In the genomic region with DNA sequence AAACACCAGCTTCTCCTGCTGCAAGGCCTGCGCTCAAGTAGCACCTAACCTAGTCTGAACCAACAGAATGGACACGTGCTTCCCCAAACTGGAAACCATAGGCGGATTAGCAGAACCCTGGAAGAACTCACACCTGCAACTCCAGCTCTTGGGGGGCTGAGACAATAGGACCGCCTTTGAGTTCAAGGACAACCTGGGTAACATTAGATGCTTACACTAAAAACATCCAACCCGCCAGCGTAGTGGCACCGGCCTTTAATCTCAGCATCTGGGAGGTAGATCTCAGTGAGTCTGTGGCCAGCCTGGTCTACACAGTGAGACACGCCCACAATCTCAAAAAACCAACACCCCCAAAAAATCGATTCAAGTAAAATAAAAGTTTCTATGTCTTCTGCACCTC, we compare ENCODE assay signal across 10 mouse cellular contexts. TPM values are rescaled to one million over a fixed set of nuclear protein-coding genes. Genes with fewer than 3 reads are reported as not detected.
DNase-seq lines count a peak whose midpoint lies in the region; ATAC-seq and TF ChIP-seq lines count a peak whose summit lies in the region.
"Had no signal": no experiment of that assay in that cellular context is flagged by ENCODE, and none has a peak within 500 bp of the region (broad histone marks: within the 10 kb centered on the region; RNA-seq: fewer than 3 reads in every experiment).

No protein-coding gene starts in this region.

- H3K4me2 ChIP-seq in heart, embryonic 16.5 days (ENCODE audit: low read depth, low read length): peak overlapping the region; percentile 96
- peak overlapping the region; percentile 80 for H3K4me2 ChIP-seq in midbrain, embryonic 12.5 days (replicated peaks)

- peaks cover 12% of the 10 kb centered on the region for H3K4me1 ChIP-seq in heart, embryonic 16.5 days (ENCODE audit: control insufficient read depth, insufficient read depth, low read length)
- H3K4me1 ChIP-seq in G1E (ENCODE audit: insufficient read depth, low read depth, low read length): peaks cover 43% of the 10 kb centered on the region
- H3K4me1 ChIP-seq in hindbrain, embryonic 10.5 days (replicated peaks): peaks cover 29% of the 10 kb centered on the region
- peaks cover 19% of the 10 kb centered on the region for H3K4me1 ChIP-seq in midbrain, embryonic 12.5 days

- intact Hi-C loops in heart, postnatal 14 days (cut with DNase I): no loop called here

- no peaks in the 10 kb centered on the region for H3K27me3 ChIP-seq in heart, embryonic 16.5 days (ENCODE audit: control insufficient read depth, insufficient read depth, low read length)
- H3K27me3 ChIP-seq in G1E (ENCODE audit: insufficient read depth, low read length): no peaks in the 10 kb centered on the region
- no peaks in the 10 kb centered on the region for H3K27me3 ChIP-seq in hindbrain, embryonic 10.5 days (ENCODE audit: insufficient read depth, poor library complexity, severe bottlenecking)
- no peaks in the 10 kb centered on the region for H3K27me3 ChIP-seq in midbrain, embryonic 12.5 days

- H3K9me3 ChIP-seq in heart, embryonic 16.5 days (replicated peaks; ENCODE audit: control insufficient read depth, low read length): no peaks in the 10 kb centered on the region
- no peaks in the 10 kb centered on the region for H3K9me3 ChIP-seq in G1E (replicated peaks)
- H3K9me3 ChIP-seq in hindbrain, embryonic 10.5 days: no peaks in the 10 kb centered on the region
- H3K9me3 ChIP-seq in midbrain, embryonic 12.5 days: no peaks in the 10 kb centered on the region

- no peaks in the 10 kb centered on the region for H3K36me3 ChIP-seq in heart, embryonic 16.5 days (ENCODE audit: control insufficient read depth, insufficient read depth)
- peaks cover 42% of the 10 kb centered on the region for H3K36me3 ChIP-seq in G1E (replicated peaks)
- peaks cover 18% of the 10 kb centered on the region for H3K36me3 ChIP-seq in hindbrain, embryonic 10.5 days
- H3K36me3 ChIP-seq in midbrain, embryonic 12.5 days: peaks cover 13% of the 10 kb centered on the region

- no peak for DNase-seq in heart, postnatal 14 days
- DNase-seq in G1E (ENCODE audit: low spot score): peak; percentile 19
- DNase-seq in hindbrain, embryonic 10.5 days (ENCODE audit: low spot score): no peak
- no peak for DNase-seq in right cerebral cortex, adult 18-20 months
- no peak for DNase-seq in layer of hippocampus, postnatal 10 days (ENCODE audit: low spot score in 2 of 2)
- no peak for DNase-seq in spleen, postnatal 14 days (ENCODE audit: low spot score in 2 of 2)

- 36% methylated on average over 9 of the region's 9 CpGs for WGBS in heart, embryonic 16.5 days
- WGBS in hindbrain, embryonic 10.5 days: 44% methylated on average over 9 of the region's 9 CpGs
- WGBS in midbrain, embryonic 12.5 days: 51% methylated on average over 9 of the region's 9 CpGs

- ATAC-seq in heart, embryonic 16.5 days (replicated peaks; ENCODE audit: extremely low read depth, insufficient read depth, low FRiP score): no peak
- no peak for ATAC-seq in G1E (ENCODE audit: extremely low read depth, insufficient number of reproducible peaks, low FRiP score, poor library complexity, severe bottlenecking)
- ATAC-seq in midbrain, embryonic 12.5 days (ENCODE audit: low FRiP score, low read depth): no peak

- no peak for TF ChIP-seq CTCF in G1E (IDR thresholded peaks at IDR 0.05; ENCODE audit: low read depth, low read length)

- peak overlapping the region; percentile 83 for H3K4me3 ChIP-seq in heart, embryonic 16.5 days (ENCODE audit: low read length)
- peak overlapping the region; percentile 90 for H3K4me3 ChIP-seq in G1E (ENCODE audit: low read depth, low read length)
- H3K4me3 ChIP-seq in hindbrain, embryonic 10.5 days: peak overlapping the region; percentile 78
- H3K4me3 ChIP-seq in midbrain, embryonic 12.5 days: peak overlapping the region; percentile 95

- H3K27ac ChIP-seq in heart, embryonic 16.5 days (ENCODE audit: low read length): no peak overlapping the region; the same call in 1 of the 2 replicates
- H3K27ac ChIP-seq in hindbrain, embryonic 10.5 days: peak overlapping the region; percentile 88
- H3K27ac ChIP-seq in midbrain, embryonic 12.5 days (replicated peaks): no peak overlapping the region

- peak overlapping the region; percentile 89 for H3K9ac ChIP-seq in heart, embryonic 16.5 days (ENCODE audit: low read length)
- peak overlapping the region; percentile 81 for H3K9ac ChIP-seq in midbrain, embryonic 12.5 days (replicated peaks)

RNA-seq across cellular contexts. Expression of gene Anks3, which starts 0.7 kb away (rescaled TPM):
- polyA plus RNA-seq in heart, embryonic 16.5 days (2015; fragmentation: Nextera tagmentation; extraction: Ambion mirVana): 34.8 and 36.6 TPM in 2 replicates
- total RNA-seq in heart, postnatal 14 days (2021): 10 to 100 TPM; 15.3 to 16.3 TPM
- total RNA-seq in G1E (2014; fragmentation: Nextera tagmentation): 32.2 and 36.6 TPM in 2 replicates
- 17.5 and 27.5 TPM in 2 replicates for total RNA-seq in G1E (2017)
- polyA plus RNA-seq in G1E (2012): 24.2 and 24.4 TPM in 2 replicates
- 52.3 and 60.0 TPM in 2 replicates for polyA plus RNA-seq in hindbrain, embryonic 10.5 days (2016; fragmentation: Nextera tagmentation; extraction: Ambion mirVana)
- polyA plus RNA-seq in midbrain, embryonic 12.5 days (2016; fragmentation: Nextera tagmentation; extraction: Ambion mirVana): 66.8 and 68.2 TPM in 2 replicates
- total RNA-seq in layer of hippocampus, postnatal 10 days (2021): 10 to 100 TPM; 55.4 to 61.0 TPM

RNA-seq across cellular contexts. Expression of gene Nudt16l1, which starts 24.8 kb away (rescaled TPM):
- 119 and 125 TPM in 2 replicates for polyA plus RNA-seq in heart, embryonic 16.5 days (2015; fragmentation: Nextera tagmentation; extraction: Ambion mirVana)
- total RNA-seq in heart, postnatal 14 days (2021): 10 to 100 TPM; 31.4 to 32.3 TPM
- total RNA-seq in G1E (2014; fragmentation: Nextera tagmentation) (21.7 and 23.1 TPM in 2 replicates), G1E (2017) (20.5 and 21.6 TPM in 2 replicates)
- polyA plus RNA-seq in G1E (2012): 37.8 and 42.9 TPM in 2 replicates
- polyA plus RNA-seq in hindbrain, embryonic 10.5 days (2016; fragmentation: Nextera tagmentation; extraction: Ambion mirVana): 141 and 145 TPM in 2 replicates
- 117 and 124 TPM in 2 replicates for polyA plus RNA-seq in midbrain, embryonic 12.5 days (2016; fragmentation: Nextera tagmentation; extraction: Ambion mirVana)
- 10 to 100 TPM; 67.0 to 76.3 TPM for total RNA-seq in layer of hippocampus, postnatal 10 days (2021)

RNA-seq across cellular contexts. Expression of gene Sept12, which starts 34.3 kb away (rescaled TPM):
- not detected in 2 replicates for polyA plus RNA-seq in heart, embryonic 16.5 days (2015; fragmentation: Nextera tagmentation; extraction: Ambion mirVana)
- total RNA-seq in heart, postnatal 14 days (2021): not detected
- total RNA-seq in G1E (2014; fragmentation: Nextera tagmentation) (not detected in 2 replicates), G1E (2017) (0.05 TPM in 1 of 2 replicates, not detected in the other)
- polyA plus RNA-seq in G1E (2012): 0.07 TPM in 1 of 2 replicates, not detected in the other
- 0.05 TPM in 1 of 2 replicates, not detected in the other for polyA plus RNA-seq in hindbrain, embryonic 10.5 days (2016; fragmentation: Nextera tagmentation; extraction: Ambion mirVana)
- not detected in 2 replicates for polyA plus RNA-seq in midbrain, embryonic 12.5 days (2016; fragmentation: Nextera tagmentation; extraction: Ambion mirVana)
- total RNA-seq in layer of hippocampus, postnatal 10 days (2021): not detected
- total RNA-seq: neutrophil, adult 5-6 weeks had no signal
- polyA plus RNA-seq: brain, embryonic 14.5 days had no signal

RNA-seq across cellular contexts. Expression of gene Smim22, which starts 43.7 kb away (rescaled TPM):
- polyA plus RNA-seq in heart, embryonic 16.5 days (2015; fragmentation: Nextera tagmentation; extraction: Ambion mirVana): 3.5 and 5.4 TPM in 2 replicates
- not detected for total RNA-seq in heart, postnatal 14 days (2021)
- total RNA-seq in G1E (2014; fragmentation: Nextera tagmentation) (not detected in 2 replicates), G1E (2017) (not detected in 2 replicates)
- polyA plus RNA-seq in G1E (2012): not detected in 2 replicates
- 4.6 and 5.4 TPM in 2 replicates for polyA plus RNA-seq in hindbrain, embryonic 10.5 days (2016; fragmentation: Nextera tagmentation; extraction: Ambion mirVana)
- 0.98 TPM in 1 of 2 replicates, not detected in the other for polyA plus RNA-seq in midbrain, embryonic 12.5 days (2016; fragmentation: Nextera tagmentation; extraction: Ambion mirVana)
- not detected for total RNA-seq in layer of hippocampus, postnatal 10 days (2021)
- total RNA-seq: neutrophil, adult 5-6 weeks had no signal

RNA-seq across cellular contexts. Expression of gene Rogdi, which starts 50.0 kb away (rescaled TPM):
- 55.1 and 58.9 TPM in 2 replicates for polyA plus RNA-seq in heart, embryonic 16.5 days (2015; fragmentation: Nextera tagmentation; extraction: Ambion mirVana)
- total RNA-seq in heart, postnatal 14 days (2021): 10 to 100 TPM; 22.8 to 24.8 TPM
- 41.0 and 51.0 TPM in 2 replicates for total RNA-seq in G1E (2014; fragmentation: Nextera tagmentation)
- 4.1 and 4.7 TPM in 2 replicates for total RNA-seq in G1E (2017)
- 33.3 and 70.0 TPM in 2 replicates for polyA plus RNA-seq in G1E (2012)
- polyA plus RNA-seq in hindbrain, embryonic 10.5 days (2016; fragmentation: Nextera tagmentation; extraction: Ambion mirVana): 63.7 and 108 TPM in 2 replicates
- 90.2 and 95.8 TPM in 2 replicates for polyA plus RNA-seq in midbrain, embryonic 12.5 days (2016; fragmentation: Nextera tagmentation; extraction: Ambion mirVana)
- total RNA-seq in layer of hippocampus, postnatal 10 days (2021): 100 to 1,000 TPM; 202 to 206 TPM
